In genomic region chr5:137045402-137046323, GRCm38 (mm10) we compare ENCODE assay signal across 8 mouse cellular contexts. TPM values are rescaled to one million over a fixed set of nuclear protein-coding genes. Genes with fewer than 3 reads are reported as not detected.
DNase-seq lines count a peak whose midpoint lies in the region; ATAC-seq lines count a peak whose summit lies in the region.

TSS of gene Ap1s1 (minus strand) at chr5:137046135.

- WGBS in hindbrain, embryonic 11.5 days: 2% methylated on average over 48 of the region's 48 CpGs

- peak within 1 kb of the TSS; percentile 76 for H3K4me3 ChIP-seq in hindbrain, embryonic 11.5 days (ENCODE audit: low read depth, low read length)

- H3K4me2 ChIP-seq in hindbrain, embryonic 11.5 days (replicated peaks; ENCODE audit: low read depth, low read length): peak within 1 kb of the TSS; percentile 82

- ATAC-seq in hindbrain, embryonic 11.5 days (ENCODE audit: low FRiP score): peak; percentile 94

- no peak within 1 kb of the TSS; the same call in 1 of the 2 replicates for H3K27ac ChIP-seq in hindbrain, embryonic 11.5 days (ENCODE audit: low read depth, low read length)

- H3K9me3 ChIP-seq in hindbrain, embryonic 11.5 days (ENCODE audit: control insufficient read depth, low read length): no peaks in the 10 kb centered on the region

- H3K27me3 ChIP-seq in hindbrain, embryonic 11.5 days (ENCODE audit: control insufficient read depth, insufficient read depth, low read length): no peaks in the 10 kb centered on the region

- no peaks in the 10 kb centered on the region; the same call in 1 of the 2 replicates for H3K4me1 ChIP-seq in hindbrain, embryonic 11.5 days (replicated peaks; ENCODE audit: control insufficient read depth, insufficient read depth, low read length)

- peak; percentile 98 for DNase-seq in Muller cell, postnatal 12 days (ENCODE audit: inconsistent ontology term)
- peak; percentile 99 for DNase-seq in cerebellum, adult 9-11 months
- DNase-seq in frontal cortex, adult 2 months (ENCODE audit: extremely low spot score in 1 of 2, low spot score in 1 of 2): peak; percentile 97 to 99
- DNase-seq in hindbrain, embryonic 11.5 days (ENCODE audit: low spot score): peak; percentile 100
- DNase-seq in layer of hippocampus, postnatal 10 days (ENCODE audit: low spot score in 2 of 2): peak; percentile 98 to 99
- peak; percentile 99 for DNase-seq in lung, postnatal 10 days
- DNase-seq in ovary, postnatal 36 days (ENCODE audit: low spot score): peak; percentile 98
- DNase-seq in thymus, postnatal 25 days: peak; percentile 99

- H3K36me3 ChIP-seq in hindbrain, embryonic 11.5 days (ENCODE audit: control insufficient read depth, insufficient read depth, low read length): 0 out of 2 replicates have a peak, but pooled peaks cover 2% of the 10 kb centered on the region

- peak within 1 kb of the TSS; percentile 85 for H3K9ac ChIP-seq in hindbrain, embryonic 11.5 days (ENCODE audit: low read depth, low read length)

RNA-seq across cellular contexts. Expression of gene Ap1s1, which starts in this region (rescaled TPM):
- 263 and 311 TPM in 2 replicates for polyA plus RNA-seq in frontal cortex, adult 2 months (2012; rRNA removed)
- polyA plus RNA-seq in hindbrain, embryonic 11.5 days (2014; fragmentation: Nextera tagmentation; extraction: Ambion mirVana): 154 and 169 TPM in 2 replicates
- 100 to 1,000 TPM; 187 to 196 TPM for total RNA-seq in layer of hippocampus, postnatal 10 days (2021)
